Mouse (Mus musculus) ovary, adult 18-20 months (tissue): ENCODE data around the gene Atp13a1.
A peak's percentile ranks its signal among the peaks of the same experiment; 100 is the strongest.

Source experiments
- DNase-seq: peaks from one replicate; pipeline ENCODE4 v3.0.0; 2022; ENCODE audit warnings: low spot score, mixed read lengths

Atp13a1 gene

DNA sequence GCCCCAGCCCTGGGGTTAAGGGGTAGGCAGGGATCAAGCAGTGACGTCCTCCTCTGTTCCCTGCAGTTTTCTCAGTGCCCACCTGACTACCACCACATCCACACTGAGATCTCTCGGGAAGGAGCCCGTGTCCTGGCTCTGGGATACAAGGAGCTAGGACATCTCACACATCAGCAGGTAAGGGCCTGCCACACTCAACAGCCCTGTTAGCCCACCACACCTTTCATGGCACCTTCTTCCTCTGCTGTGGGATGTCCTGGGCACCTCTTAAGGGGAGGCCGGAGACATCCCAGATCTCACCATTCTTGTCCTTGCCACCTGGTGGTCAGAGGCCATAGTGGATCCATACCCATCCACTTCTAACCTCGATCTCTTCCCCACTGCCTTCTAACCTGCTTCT lies 9.0 kb downstream of the Atp13a1 start:
- DNase-seq = peak; percentile 0

DNA sequence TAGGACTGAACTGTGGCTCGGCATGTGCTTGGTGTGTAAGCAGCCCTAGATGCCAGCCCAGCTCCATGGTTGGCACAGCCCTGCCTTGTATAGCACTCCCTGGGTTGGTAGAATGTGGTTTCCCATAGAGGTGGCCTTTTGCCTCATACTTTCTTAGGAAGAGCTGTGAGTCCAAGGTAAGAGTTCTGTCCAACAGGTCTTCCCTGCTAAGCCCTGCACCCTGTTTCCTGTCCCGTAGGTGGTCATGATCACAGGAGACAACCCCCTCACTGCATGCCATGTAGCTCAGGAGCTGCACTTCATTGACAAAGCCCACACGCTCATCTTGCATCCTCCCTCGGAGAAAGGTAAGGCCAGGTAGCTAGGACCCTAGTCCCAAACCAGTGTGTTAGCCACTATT lies 10.8 kb downstream of the Atp13a1 start:
- DNase-seq = no peak

DNA sequence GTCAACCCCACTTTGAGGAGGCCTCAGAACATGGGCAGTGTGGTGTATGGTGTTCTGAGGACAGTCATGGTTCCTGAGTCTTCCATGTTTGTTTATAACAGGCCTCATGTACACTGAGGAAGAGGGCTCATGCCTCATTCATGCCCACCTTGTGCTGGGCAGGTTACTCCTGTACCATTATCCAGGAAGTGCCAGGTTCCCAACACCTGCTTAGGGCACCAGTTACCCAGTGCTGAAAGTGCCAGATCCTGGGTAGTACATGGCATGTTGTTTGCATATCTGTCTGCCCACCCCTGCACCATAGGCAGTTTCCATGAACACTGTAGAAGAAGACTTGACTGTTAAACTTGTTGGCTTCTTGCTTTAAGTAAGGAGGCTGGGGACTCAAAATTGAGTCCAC lies 11.3 kb downstream of the Atp13a1 start:
- no peak for DNase-seq

DNA sequence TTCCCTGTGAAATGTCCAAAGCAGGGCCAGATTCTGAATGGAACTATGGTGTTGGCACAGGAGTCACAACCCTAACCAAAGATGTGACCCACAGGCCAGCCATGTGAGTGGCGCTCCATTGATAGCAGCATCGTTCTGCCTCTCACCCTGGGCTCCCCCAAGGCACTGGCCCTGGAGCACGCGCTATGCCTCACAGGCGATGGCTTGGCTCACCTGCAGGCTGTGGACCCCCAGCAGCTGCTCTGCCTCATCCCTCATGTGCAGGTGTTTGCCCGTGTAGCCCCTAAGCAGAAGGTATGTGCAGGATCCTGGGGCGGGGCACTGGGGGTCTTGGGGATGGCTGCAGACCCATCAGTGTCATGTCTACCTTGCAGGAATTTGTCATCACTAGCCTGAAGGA lies 12.4 kb downstream of the Atp13a1 start:
- DNase-seq = peak; percentile 1

DNA sequence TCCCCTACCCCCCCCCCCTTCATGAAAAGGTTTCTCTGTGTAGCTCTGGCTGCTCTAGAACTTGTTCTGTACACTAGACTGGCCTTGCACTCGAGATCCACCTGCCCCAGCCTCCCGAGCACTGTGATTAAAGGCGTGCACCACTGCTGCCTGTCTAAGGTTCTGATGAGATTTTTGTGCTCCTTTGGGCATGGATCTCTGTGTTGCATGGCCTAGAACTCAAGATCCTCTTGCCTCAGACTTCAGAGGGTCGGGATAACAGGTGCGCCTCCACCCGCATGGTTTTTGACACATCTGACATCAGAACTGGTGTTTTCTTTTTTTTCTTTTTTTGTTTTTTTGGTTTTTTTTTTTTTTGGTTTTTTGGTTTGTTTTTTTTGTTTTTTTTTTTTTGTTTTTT lies 13.6 kb downstream of the Atp13a1 start:
- peak; percentile 0 for DNase-seq

DNA sequence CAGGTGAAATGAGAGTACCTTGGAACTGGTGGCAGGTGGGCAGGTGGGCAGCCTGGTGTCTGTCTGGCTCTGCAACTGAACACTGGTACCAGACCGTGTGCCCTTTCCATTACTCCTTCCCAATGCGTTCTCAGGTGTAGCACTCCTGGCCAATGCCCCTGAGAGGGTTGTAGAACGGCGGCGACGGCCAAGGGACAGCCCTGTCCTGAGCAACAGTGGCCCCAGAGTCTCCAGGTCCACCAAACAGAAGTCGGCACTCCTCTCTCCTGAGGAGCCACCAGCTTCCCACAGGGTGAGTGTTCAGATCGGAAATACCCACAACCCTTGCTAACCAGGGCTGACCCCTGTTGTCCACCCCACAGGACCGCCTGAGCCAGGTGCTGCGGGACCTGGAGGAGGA lies 14.1 kb downstream of the Atp13a1 start:
- no peak for DNase-seq

DNA sequence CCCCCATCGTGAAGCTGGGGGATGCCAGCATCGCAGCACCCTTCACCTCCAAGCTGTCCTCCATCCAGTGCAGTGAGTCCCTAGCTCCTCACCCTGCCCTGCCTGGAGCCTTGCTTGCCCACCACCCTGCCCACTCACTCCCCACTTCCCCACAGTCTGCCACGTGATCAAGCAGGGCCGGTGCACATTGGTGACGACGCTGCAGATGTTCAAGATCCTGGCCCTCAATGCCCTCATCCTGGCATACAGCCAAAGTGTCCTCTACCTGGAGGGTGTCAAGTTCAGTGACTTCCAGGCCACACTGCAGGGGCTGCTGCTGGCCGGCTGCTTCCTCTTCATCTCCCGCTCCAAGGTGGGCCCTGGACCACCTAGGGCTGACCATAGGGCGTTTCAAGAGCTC lies 14.5 kb downstream of the Atp13a1 start:
- no peak for DNase-seq

DNA sequence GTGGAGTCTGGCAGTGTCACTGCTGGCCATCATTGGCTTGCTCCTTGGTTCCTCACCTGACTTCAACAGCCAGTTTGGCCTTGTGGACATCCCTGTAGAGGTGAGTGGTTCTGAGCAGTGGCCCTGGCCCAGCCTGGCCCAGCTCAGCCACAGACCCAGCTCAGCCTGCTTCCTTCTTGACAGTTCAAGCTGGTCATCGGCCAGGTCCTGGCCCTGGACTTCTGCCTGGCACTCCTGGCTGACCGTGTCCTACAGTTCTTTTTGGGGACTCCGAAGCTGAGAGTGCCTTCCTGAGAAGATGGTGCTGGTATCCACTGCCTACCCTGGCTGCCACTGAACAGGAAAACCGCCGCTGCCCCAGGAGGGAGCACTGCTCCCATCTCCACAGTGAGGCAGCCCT lies 16.3 kb downstream of the Atp13a1 start:
- DNase-seq = no peak

DNA sequence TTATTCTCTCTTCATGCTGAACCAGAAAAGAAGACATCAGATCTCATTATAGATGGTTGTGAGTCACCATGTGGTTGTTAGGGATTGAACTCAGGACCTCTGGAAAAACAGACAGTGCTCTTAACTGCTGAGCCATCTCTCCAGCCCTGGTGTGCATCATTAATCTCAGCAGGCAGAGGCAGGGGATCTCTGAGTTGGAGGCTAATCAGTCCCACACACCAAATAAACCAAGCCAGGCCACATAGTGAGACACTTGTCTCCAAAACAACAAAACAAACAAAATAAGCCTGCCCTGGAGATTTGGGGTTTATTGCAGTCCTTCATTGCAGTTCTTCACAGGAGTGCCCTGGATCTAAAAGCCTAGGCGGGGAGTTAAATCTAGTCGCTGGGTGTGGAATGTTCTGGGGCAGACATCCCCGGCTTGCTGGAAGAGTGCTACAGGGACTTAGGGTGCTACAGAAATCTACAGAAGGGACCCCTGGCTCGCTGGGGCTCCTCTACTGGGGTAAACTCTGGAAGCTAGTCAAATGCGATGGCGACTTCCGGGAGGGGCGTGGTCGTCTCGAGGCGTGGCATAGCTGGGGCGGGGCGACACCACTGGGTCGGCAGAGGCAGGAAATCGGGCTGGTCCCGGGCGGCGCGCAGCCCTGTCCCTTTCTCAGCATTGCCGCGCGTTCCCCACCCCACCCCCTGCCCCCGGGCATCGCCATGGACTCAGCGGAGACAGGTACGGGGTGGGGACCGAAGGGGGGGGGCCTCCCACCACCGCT lies 17.3 kb downstream of the Atp13a1 start, which contains the start of gene Gmip:
TSS of gene Gmip (plus strand) at position 586 of the 770 bp plus-strand sequence.
- DNase-seq = peak; percentile 60

DNA sequence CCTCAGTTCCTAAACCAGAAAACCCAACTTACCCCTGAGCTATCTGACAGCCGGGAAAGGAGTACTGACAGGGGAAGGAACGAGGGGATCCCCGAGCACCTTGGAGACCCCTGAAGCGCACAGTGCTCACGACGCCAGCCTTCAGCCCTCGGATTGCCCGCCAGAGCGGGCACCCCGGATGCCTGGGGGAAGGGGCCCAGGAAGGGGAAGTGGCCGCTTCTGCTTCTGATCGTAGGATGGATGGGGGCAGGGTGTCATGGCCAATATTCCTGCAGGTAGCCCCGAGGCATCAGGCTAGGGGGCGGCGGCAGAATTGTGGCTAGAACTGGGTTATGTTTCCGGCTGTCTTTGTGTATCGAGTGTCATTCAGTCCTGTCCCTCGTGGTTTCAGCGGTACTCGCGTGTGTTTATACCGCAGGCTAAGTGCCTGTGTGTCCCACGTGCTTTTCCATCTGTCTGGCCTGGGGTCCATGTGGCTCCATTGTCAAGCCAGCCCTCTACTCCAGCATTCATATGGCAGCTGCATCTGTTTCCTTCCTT lies 18.0 kb downstream of the Atp13a1 start:
- no peak for DNase-seq

DNA sequence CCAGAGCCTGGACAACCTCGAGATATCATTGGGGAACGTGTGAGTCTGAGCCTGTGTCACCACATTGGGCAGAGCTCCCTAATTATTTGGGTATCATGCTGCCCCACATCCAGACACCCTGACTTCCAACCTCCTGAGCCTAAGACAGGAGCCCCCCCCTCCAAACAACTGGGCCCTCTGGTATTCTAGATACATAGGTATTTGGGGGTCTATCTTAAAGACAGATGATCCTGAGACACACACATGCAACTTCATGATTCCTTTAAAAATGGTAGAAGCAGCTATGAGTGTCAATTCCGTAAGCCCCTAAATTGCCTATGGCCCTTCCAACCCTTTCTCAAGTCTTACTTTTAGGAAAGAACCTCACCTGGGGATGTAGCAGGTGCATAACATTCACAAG lies 18.9 kb downstream of the Atp13a1 start:
- no peak for DNase-seq

DNA sequence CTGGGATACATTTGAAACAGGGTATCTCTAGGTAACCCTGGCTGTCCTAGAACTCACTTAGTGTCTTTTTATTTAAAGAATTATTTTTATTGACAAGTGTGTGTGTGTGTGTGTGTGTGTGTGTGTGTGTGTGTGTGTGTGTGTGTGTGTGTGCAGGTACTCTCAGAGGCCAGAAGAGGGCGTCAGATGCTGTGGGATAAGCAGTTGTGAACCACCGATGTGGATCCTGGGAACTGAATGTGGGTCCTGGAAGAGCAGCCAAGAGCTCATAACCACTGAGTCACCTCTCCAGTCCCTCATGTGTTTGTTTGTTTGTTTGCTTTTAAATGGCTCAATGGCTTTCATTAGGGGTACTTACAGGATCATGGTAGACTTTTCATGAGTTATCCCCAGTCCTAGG lies 23.9 kb downstream of the Atp13a1 start:
- no peak for DNase-seq

DNA sequence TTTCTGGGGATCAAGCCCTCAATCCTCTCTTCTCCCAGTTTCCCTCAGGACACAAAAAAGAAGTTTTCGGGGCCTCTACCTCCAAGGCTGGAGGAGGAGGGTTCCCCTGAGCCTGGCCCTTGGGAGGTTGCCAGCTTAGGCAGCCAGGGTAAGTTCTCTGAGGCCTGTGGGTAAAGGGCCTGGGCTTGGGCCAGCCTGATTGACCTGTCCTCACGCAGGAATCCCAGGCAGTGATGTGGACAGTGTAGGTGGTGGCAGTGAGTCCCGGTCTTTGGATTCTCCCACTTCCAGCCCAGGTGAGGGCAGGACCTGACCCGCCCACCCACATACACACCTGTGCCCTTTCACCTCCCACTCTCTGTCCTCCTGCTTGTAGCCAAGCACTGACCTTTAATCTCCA lies 24.4 kb downstream of the Atp13a1 start:
- DNase-seq = no peak

DNA sequence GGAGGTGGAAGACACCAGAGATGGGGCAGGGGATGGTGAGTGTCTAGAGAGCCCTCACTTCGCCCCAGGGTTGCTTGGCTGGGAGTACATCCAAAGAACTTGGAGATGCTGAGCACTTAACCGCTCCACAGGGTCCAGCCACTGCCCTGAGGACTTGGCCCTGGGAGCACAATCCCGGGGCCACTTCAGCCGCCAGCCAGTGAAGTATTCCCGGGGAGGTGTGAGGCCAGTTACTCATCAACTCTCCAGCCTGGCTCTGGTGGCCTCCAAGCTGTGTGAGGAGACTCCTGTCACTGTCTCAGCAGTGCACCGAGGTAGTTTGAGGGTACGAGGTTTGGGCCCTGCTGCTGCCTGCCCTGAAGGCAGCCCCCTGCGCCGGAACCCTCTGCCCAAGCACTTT lies 29.5 kb downstream of the Atp13a1 start:
- no peak for DNase-seq

DNA sequence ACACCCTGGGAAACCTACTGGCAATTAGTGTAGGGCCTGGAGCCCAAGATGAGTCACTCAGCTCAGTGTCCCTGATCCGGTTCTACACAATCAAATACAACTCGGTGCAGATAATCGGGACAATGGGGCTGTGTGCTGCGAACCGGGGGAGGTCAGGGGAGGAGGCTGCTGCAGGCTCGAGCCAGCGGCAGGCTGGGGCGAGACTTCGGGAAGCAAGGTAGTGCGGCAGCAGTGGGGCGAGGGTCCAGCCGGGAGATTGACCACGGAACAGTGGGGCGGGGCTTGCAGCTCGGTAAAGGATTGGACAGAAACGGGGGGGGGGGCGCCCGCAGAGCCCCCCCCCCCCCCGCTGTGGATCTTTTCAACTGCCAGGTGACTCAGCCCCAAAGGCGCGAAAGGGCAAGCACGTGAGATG lies 31.0 kb downstream of the Atp13a1 start:
- peak; percentile 44 for DNase-seq

DNA sequence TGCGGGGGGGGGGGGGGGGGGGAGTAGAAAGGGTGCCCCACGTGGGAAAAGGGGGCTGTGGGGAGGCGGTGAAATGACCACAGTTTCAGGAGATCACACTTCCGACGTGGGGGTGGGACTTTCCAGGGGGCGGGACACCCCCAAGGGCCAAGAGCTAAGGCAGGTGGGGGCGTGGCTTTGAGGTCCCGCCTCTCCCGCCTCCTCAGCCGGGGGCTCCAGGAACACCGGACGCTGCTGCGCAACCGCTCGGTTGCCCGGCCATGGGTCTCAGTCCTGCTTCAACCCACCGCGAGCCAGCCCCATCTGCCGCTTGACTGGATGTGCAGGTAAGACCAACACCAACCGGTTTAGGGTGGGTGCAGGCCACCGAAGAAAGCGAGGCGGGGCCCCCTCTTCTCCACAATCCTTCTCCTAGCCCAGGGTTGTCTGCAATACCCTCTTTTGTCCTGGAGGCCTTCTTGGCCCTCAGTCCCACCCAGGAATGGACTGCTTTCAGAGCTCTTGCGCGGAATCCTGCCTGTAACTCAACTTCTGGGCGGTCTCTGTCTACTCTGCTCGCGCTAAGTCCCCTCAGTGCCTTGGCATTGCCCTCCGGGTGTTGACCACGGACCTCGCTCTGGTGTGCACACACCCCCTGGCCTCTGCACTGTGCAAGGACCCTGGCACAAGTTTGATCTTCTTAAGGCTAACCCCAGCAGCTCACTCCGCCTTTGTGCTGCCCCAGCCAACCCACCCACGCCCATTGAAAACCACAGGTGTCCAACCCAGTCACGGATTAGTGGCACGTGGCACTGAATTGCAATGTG lies 31.6 kb downstream of the Atp13a1 start, which contains the start of gene Lpar2:
TSS of gene Lpar2 (plus strand) at position 44 of the 806 bp plus-strand sequence.
- DNase-seq = peak; percentile 68

DNA sequence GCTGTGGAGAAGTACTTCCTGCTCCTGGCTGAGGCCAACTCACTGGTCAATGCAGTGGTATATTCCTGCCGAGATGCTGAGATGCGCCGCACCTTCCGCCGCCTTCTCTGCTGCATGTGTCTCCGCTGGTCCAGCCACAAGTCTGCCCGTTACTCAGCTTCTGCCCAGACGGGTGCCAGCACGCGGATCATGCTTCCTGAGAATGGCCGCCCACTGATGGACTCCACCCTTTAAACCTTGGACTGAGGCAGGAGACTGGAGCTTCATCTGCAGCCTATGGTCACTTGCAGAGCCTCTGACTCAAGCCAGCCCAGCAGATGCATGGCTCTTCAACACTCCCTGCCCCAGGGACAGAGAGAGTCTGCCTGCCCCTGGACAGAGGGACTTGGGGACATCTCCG lies 35.4 kb downstream of the Atp13a1 start:
- DNase-seq = no peak

DNA sequence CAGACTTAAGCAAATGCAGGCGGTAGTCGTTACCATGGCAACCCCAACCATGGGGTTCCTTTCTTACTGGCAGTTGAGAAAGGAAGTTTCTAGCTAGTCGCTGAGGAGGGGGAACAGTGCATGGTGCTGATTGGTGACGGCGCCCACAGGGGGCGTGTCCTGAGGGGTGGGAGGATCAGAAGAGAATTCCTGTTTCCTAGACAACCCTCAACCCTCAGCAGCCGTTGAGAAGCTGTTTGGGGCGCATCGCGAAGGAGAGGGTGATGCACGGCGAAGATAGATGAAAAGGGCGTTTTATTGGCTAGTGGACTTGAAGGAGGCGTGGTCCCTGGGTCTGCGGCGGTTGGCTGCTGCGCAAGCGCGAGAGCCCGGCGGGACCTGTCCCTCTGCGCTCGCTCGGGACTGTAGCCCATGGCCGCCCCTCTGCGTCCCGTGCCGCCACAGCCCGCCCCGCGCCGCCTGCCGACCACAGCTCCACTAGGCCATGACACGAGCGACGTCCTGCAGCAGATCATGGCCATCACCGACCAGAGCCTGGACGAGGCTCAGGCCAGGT lies 41.4 kb downstream of the Atp13a1 start, which contains the start of gene Pbx4:
TSS of gene Pbx4 (plus strand) at position 194 of the 556 bp plus-strand sequence.
- peak; percentile 90 for DNase-seq

DNA sequence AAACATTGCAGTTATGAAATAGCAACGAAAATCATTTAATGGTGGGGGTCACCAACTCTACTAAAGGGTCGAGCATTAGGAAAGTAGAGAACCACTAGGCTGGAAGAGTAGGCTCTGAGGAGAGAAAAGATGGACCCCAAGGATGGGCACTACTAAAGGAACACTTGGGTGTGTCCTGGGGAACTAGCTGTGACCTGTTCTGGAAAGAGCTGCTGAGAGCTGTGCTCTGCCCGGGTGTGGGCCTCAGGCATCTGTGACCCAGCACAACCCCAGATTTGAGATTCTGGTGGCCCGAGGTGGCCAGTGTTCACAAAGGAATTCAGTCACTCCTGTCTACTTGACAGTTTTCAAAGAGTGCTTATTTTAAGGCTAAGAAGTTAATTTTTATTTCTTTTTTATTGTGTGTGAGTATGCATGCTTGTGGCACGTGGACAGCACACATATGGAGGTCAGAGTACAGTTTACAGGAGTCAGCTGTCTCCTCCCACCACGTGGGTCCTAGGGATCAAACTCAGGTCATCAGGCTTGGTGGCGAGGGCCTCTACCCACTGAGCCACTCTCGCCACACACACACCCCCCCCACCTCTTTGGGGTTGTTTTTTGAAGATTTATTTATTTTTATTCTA lies 46.2 kb downstream of the Atp13a1 start:
- DNase-seq = no peak

DNA sequence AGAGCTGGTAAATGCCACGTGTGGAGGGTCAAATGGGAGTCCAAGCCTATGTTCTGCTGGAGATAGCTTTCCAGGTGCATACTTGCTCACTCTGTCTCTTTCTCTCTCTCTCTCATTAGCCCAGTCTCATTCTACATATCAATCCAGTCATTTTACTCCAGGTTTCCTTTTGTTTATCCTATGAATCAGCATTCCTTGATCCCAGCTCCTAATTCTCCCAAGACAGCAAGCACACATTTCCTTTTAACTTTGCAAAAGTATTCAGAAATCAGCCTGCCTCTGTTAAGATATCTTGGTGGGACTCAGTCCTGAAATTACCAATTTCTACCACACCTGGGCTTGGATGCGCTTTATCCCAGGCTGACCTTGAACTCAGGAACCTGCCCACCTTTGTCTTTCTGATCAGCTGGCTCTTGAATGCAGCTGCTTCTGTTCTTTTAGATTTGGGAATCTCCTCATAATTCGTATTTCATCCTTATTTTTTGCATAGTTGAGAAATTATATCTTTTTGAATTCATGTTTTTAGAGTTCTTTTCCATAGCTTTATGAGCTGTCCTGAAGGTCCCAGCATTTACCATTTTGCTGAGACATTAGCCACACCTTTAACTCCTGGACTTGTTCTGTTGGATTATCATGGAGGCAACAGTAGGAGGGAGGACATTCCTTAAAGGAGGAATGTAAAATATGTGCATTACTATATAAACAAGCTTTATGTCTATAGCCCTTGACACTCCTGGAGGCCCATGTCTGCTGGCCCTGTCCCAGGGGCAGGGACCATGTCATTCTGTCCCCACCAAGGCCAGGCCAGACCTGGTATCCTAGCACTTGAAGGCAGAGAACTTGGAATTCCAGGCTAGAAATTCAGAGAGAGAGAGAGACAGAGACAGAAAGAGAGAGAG lies 56.5 kb downstream of the Atp13a1 start:
- no peak for DNase-seq

DNA sequence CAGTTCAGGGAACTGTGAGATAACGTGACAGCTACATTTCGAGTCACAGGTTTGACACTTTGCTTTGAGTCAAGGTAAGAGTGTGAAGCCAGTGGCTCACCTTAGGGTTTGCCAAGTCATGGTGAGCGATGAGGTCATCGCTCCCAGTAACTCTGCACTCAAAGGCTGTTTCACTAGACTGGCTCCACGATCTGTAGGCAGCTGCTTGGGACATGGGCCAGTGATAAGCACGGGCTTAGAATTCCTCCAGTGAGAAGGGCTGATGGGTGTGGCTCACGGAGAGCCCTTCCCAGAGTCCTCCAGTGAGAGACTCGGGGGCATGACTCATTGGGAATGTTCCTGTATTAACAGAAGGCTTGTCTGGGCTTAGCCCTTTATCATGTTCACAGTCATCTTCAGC lies 58.0 kb downstream of the Atp13a1 start:
- DNase-seq = peak; percentile 19
